Mouse (Mus musculus): ENCODE data around the gene Spdef.
A peak's percentile ranks its signal among the peaks of the same experiment; 100 is the strongest.

The Spdef gene

DNA sequence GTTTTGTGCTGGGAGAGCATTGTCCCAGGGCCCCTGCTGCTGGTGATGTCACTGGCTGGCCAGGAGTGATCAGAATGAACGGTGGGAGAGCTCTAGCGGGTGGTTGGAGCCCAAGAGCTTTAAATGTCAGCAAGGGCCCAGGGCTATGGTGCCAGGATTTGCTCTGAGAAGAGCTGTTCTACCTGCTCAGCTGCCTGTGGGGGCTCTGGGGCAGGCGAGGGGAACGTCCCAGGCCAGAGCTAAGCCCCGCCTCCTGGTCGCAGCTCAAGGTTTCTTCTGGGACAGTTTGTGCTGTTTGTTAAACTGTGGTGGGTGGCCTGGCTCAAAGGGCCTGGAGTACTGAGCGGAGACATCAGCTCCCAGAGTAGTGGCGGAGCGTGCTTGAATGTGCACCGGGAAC, 3.3 kb downstream of the Spdef start:
- DNase-seq (ENCODE audit: low spot score in 2 of 2), result no peak

DNA sequence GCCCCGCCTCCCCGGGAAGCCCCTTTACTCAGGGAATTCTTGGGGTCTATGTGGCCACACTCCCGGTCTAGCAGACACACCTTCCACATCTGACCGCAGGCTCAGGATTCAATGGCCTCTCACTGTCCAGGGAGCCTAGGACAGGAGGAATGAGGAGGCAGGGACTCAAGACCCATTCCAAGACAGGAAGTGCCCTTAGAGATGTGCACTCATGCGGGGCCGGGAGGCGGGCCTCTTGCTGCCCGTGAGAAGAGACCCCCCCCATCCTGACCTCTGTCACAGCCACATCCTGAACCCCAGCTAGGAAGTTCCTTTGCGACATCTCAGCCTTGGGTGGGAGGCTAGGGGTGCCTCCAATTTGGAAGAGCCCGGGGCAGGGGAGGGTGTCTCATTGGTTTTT, 3.7 kb downstream of the Spdef start:
- no peak for DNase-seq (ENCODE audit: low spot score in 2 of 2)

DNA sequence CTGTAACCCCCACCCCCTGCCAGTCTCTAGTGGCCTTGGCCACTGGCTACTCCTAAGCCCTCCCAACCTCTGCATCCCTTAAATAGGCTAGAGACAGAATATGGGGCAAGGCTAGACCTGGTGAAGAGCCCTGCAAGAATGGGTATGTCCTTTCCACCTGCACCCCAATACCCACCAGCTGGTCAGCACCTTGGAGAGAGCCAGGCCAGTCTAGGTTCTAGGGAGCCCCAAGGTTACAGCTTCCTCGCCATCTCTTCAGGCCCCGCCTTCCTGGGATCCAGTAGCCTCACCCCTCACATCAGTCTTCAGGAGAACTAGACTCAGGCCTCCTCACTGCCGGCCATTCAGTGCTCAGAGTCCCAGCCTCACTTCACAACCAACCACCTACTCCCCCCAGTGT, 4.4 kb downstream of the Spdef start:
- DNase-seq (ENCODE audit: low spot score in 2 of 2), result no peak

DNA sequence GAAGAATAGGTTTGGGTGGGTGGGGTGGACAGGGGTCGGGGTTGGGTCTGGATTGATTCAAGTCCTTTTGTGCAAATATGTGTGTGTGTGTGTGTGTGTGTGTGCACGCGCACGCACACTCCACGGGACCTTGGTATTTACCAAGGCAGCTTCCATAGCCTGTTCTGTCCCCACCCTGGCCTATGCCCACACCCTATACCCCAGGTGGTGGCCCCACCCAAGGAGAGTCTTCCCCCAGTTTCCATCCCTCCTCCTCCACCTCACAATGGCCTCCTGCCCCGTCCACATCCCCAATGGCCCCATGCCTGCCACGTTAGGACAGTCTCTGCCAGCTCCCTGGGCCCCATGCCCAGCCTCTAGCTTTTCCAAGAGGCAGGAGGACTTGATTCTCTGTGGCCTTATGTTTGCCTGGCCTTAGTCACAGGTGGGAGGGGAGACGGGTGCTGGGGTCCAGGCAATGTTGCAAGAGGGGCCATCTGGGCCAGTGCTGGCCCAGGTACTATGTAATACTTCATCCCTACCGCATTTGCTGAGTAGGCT, 7.6 kb downstream of the Spdef start:
- DNase-seq (ENCODE audit: low spot score in 2 of 2), result no peak

DNA sequence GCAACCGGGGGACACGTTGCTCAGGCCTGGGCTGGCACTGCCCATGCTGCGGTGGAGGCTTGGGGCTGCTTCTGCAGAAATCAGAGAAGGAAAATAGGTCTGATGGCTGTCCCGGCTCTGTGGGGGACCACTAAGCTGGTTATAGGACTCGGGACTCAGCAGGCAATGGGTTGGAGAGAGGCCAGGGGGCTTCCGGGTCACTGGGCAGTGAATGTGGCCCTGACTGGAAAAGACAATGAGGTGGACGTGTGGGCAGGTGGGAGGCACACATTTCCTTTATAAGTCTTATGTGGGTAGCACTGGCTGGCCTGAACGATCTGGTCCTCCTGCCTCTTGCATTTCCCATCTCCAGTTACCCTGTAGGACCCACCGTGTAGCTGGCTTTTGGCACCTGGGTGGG, 8.4 kb downstream of the Spdef start:
- DNase-seq (ENCODE audit: low spot score in 2 of 2), result no peak

DNA sequence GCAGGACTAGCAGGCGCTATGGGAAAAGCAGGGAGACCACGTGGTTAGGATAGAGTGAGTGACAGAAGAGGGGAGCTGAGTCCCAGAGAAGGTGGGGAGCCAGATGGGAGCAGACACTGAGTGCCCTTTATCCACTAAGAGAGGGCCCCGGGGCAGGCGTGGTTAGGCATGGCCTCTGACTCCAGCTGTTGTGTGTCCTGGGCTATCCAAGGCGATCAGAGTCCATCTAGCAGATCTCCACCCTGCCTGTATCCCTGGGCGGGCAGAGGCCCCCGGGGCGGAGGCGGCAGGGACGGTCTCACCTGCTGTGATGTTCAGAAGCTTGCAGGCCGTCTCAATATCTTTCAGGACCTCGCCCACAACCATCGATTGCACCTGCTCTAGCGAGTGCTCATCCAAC, 9.1 kb downstream of the Spdef start:
- no peak for DNase-seq (ENCODE audit: low spot score in 2 of 2)

DNA sequence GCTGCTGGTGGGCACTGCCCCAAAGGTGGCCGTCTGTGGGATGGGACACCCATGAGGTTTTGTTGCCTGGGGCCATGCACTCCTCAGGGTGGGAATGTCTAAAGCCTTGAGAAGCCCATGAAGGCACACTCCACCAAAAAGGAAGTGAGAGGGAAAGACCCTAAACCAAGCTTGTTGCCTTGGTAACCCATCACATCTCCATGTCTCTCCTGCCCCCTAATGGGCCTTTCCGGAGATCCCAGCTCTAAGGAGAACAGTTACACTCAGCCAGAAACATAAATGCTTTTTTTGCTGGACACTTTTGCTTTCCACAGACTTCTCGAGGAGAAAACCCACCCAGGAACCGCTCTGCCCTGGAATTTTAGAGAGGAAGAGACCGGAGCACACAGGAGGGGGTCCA, 10.5 kb downstream of the Spdef start:
- no peak for DNase-seq (ENCODE audit: low spot score in 2 of 2)

DNA sequence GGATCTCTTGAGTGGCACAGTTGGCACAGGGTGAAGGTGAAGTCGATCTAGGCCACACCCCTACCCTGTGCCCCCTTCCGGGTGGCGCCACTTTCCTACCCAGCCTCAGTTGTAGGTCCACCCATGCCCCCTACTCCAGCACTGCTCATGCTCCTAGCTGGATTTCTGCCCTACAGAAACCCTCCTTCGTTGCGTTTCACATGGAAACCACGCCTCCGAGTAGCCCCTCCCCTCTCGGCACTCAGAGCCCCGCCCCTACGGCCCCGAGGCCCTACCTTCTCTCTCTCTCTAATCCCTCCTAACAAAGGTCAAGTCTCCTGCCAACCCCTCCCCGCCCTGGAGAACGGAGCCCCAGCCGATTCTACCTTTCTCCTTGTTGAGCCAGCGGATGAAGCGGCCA, 12.0 kb downstream of the Spdef start:
- DNase-seq (ENCODE audit: low spot score in 2 of 2), result no peak

DNA sequence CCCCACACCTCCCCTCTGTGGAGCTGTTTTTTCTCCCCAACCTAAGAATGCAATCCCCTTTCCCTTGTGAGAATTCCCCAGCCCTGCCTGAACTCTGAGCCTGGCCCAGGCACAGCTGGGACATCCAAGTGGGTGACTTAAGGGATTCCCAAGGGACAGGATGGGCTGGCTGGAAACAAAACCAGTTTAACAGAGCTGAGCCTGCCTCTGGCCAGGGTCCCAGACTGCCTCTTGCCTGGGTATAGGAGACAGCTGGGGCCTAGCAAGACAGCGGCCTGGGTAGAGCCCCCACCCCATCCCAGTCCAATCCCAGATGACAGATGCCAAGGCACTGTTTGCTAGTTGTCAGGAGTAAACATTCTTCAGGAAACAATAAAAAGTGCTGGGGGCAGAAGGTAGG, 15.9 kb downstream of the Spdef start:
- DNase-seq (ENCODE audit: low spot score in 2 of 2), result no peak

DNA sequence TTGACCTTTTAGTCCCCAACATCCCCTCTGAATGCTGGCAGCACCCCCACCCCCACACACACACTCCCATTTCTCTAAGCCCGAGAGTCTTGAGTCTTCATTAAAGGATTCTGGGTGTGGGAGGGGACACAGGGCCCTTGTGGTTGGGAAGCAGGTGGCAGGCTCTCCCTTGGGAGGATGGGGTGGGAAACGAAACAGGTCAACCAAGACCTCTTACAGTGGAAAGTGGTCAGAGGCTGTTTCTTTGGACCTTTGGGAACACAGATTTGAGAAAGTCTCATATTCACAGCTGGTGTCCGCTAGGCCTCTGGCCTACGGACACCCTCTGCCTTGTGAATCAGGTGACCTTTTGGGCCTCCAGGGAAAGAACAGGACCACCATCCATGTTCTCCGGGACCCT, 19.1 kb downstream of the Spdef start:
- DNase-seq (ENCODE audit: low spot score in 2 of 2), result no peak

DNA sequence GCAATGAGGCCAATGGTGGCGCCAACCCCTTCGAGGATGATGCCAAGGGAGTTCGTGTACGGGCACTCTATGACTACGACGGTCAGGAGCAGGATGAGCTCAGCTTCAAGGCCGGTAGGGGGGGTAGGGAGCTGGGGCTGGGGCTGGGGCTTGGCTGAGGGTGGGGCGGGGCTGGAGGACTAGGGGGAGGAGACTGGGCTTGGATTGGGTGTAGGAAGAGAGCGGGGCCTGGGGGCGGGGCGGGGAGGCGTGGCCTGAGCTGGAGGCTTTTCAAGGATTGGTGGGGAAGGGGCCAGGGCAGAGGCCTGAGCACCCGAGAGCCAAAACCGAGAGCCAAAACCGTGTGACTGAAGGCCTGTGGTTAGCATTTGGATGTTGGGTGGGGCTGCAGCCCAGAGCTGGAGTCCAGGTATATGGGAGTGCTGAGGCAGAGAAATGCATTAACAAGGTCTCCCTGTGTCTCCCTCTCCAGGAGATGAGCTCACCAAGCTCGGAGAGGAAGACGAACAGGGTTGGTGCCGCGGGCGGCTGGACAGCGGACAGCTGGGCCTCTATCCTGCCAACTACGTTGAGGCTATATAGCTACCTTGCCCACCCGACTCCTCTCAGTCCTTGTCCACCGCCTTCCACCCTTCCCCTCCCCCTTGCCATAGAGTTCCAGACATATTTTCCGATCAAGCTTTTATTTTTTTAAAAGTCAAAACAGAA, 20.6 kb downstream of the Spdef start:
- no peak for DNase-seq (ENCODE audit: low spot score in 2 of 2)

DNA sequence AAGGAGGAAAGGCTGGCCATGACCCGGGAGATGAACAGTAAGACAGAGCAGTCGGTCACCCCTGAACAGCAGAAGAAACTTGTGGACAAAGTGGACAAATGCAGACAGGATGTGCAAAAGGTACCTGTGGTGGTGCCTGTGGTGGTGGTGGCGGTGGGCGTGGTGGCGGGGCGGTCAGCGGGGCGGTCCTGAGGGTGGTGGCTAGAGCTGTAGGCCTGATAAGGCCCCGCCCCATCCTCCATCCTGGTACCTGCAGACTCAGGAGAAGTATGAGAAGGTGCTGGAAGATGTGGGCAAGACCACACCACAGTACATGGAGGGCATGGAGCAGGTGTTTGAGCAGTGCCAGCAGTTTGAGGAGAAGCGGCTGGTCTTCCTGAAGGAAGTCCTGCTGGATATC, 23.1 kb downstream of the Spdef start:
- no peak for DNase-seq (ENCODE audit: low spot score in 2 of 2)

DNA sequence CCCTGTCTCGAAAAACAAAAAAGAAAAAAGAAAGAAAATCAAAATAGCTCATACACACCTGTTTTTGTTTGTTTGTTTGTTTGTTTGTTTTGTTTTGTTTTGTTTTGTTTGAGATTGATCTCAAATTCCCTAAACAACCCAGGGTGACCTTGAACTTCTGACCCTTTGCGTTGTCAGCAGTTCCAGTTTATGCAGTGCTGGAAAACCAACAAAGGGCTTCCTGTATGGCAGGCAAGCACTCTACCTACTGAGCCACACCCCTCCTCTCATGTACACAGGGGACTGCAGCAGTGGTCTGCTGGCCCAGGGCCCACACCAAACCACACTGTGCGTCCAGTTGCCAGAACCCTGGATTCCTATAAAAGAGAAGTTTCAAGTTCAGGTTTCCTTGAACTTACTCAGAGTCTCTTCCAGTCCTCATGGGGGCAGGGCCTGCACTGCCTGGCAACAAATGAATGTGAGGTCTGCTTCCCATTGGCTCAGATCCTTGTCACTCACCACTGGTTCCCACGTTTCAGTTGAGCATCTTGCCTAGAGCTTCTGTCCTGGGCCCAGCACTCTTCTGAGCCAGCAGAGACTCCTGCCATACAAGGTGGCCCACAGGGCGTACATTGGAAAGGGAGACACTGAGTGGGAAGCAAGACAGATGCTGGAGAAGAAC, 24.7 kb downstream of the Spdef start:
- DNase-seq (ENCODE audit: low spot score in 2 of 2), result no peak

DNA sequence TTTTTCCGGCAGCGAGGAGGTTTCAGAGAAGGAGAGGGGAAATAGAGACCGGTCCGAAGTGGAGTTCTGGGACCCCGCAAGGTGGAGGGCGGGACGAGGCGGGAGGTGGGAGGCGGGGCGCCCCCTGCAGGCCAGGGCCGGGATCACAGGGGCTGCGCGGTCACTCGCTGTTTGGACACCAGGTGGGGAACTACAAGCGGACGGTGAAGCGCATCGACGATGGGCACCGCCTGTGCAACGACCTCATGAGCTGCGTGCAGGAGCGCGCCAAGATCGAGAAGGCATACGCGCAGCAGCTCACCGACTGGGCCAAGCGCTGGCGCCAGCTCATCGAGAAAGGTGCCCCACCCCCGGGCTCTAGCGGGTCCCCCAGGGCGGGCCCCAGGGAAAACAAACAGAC, 26.2 kb downstream of the Spdef start:
- DNase-seq (ENCODE audit: low spot score in 2 of 2), result no peak

DNA sequence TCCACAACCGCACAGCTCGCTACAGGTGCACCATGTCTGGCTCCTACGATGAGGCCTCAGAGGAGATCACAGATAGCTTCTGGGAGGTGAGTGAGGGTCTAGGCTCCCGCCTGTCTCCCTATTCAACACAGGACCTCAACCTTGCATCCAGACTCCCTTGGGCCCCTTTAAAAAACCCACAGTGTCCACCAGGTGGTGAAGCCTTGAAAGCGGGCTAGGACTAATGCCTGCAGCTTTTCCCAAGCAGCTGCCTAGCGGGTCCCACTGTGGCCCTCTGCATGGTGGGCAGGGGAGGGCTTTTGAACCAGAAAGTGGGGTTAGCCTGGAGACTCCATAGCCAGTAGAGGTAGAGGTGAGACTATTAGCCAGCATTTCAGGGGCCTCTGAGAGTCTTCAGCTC, 26.9 kb downstream of the Spdef start:
- no peak for DNase-seq (ENCODE audit: low spot score in 2 of 2)

DNA sequence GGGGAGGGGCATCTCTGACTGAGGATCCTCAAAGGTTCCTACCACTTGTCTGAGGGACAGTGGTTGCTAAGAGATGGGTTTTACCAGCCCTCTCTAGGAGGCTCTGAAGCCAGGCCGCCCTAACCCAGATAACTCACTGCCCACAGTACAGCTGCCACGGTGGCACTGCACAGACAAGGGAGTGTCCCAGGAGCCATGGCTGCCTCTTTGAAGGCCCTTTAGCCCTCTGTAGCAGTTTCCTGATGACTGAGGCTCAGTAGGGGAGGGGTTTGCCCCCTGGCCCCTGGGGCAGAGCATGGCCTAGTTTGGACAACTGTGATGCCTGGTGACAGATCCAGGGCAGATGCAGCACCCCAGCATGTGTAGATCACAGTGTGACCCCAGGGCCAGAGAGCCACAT, 27.9 kb downstream of the Spdef start:
- DNase-seq (ENCODE audit: low spot score in 2 of 2), result no peak

DNA sequence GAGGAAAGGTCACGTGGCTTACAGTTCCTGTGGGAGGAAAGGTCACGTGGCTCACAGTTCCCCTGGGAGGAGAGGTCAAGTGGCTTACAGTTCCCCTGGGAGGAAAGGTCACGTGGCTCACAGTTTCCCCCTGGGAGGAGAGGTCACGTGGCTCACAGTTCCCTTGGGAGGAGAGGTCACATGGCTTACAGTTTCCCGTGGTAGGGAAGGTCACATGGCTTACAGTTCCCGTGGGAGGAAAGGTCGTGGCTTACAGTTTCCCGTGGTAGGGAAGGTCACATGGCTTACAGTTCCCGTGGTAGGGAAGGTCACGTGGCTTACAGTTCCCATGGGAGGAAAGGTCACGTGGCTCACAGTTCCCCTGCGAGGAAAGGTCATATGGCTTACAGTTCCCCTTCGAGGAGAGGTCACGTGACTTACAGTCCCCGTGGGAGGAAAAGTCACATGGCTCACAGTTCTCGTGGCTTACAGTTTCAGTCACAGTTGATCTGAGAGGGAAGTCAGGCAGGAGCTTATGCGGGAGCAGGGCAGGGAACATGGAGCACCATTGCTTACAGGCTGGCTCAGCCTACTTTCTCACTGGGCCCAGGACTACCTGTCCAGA, 29.0 kb downstream of the Spdef start:
- DNase-seq (ENCODE audit: low spot score in 2 of 2), result no peak

DNA sequence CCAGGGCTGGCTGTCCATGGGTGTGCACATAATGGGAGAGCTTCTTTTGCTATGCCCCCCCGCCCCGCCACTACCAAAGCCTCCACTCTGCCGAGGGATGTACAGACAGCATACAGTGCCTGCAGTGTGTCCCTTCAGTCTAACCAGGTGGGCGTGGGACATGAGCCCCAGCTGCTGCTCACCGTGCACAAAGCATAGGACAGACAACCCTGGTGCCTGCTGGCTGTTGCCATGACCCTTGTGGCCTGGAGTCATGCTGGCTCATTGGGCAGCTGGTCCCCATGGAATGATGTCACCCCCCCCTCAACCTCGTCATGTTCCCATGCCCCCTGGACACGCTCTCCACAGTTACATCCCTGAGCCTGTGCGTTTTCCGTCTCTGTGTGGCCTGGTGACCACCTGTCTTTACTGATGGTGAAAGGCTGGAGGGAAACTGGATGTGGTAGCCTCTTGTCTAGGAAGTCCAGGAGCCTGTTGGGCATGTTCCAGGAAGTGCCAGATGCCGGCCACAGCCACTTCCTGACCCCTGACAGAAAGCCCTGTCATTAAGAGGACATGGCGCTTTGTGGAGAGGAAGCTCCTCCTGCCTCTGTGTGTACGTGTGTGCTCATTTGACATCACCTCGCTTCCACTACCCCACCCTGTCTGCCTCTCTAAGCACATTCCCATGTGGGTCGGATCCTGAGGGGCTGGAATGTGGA, 37.6 kb downstream of the Spdef start:
- no peak for DNase-seq (ENCODE audit: low spot score in 2 of 2)

DNA sequence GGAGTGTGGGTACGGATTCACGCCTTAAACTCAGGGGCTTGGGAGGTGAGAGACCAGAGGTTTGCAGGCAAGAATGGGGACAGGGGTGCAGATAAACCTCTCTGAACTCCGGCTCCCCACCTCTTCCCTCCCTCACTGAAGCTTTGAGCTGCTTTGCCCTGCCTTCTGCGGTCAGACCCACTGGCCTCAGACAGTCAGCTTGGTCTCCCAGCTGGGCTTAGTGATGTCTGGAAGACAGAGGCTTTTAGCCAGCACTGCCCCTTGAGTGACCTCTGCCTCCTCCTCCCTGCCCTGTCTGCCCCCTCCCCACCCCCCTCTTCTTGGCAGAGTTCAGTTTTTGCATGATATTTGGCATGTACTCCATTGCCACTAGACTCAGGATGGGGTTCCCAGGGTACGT, 42.4 kb downstream of the Spdef start:
- DNase-seq (ENCODE audit: low spot score in 2 of 2), result no peak

DNA sequence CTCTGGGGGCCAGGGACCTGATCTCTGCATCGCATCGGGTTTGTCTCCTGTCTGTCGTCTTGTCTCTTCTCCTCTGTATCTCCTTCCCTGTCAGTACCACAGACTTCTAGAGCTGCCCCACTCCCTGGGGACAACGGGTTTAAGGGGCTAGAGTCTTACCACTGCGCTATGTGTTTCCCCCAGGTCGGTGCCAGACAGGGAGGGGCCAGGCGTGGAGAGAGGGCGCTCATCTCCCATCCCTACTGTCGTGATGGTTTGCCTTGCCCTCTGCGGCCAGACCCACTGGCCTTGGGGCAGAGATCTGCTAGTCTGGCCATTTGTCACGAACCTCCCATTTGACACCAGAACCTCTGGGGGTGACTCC, 43.2 kb downstream of the Spdef start:
- no peak for DNase-seq (ENCODE audit: low spot score in 2 of 2)

DNA sequence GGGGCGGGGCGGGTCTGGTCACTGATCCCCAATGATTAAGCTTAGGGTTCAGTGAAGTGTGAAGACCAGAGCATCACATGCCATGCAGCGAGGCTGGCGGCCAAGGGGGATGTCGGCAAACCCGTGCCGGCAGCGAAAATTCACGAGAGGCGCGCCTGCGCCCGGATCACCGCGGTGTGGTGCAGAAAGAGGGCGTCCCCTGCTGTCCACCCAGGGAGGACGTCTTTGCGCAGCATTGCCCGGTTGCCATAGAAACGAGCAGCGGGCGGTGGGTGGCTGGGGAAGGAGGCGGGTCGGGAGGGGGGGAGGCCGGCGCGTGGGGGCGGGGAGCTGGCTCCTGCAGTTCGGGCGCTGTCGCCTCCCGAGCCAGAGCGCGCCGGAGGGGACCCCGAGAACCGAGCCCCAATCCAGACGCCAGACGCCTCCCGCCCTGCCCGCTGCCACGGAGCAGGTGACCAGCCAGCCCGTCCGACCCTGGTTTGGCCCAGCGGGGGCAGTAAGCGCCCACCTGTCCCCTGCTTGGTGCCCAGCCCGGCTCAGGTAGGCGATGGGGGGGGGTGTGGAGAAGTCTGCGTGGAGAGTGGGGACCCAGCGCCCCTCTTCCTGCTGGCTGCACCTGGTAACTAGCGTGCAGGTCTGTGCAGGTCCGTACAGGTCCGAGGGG, 43.7 kb downstream of the Spdef start:
- DNase-seq (ENCODE audit: low spot score in 2 of 2), result peak; percentile 82 to 87

Measured in right cerebral cortex, adult 2 months (tissue).